Mouse (Mus musculus): ENCODE measurements at regions not wholly inside any gene's neighbourhood (a gene's known extent, or its start where the extent isn't known, plus 50 kb on each side); places are given as distances from the start of the nearest gene placed in this dataset.

DNA sequence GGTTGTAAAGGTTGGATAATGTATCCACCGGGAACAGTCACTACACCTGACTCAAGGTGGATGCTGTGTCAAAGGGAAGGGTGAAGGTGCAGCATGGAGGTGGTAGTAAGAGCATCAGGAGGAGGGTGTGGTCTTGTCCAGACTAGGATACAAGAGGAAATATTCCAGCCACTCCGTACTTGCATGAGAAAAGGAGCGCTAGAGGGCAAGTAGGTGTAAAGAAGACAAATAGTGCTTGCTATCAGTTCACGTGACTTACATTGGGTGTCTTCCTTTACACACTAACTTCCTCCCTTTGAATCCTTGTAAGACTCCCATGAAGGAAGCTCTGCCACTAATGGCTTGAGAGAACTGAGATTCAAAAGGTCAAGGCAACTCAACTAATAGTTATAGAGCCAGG is 161.8 kb upstream of the Il12b start:
- TF ChIP-seq CTCF (IDR thresholded peaks at IDR 0.05; ENCODE audit: extremely low read depth, insufficient read depth, insufficient read length, insufficient replicate concordance) (no peak), POLR2A (IDR thresholded peaks at IDR 0.05; ENCODE audit: low read depth, low read length) (no peak)

Measured in spleen, adult 2 months (tissue).